Mouse (Mus musculus) c-Kit-positive CD71-negative TER-119-negative erythroid progenitor cells, embryonic 14.5 days (primary cell): ENCODE results near the gene Lin37.

Experiments used
- DNase-seq: peaks from one replicate; pipeline ENCODE4 v3.0.0-alpha.2; 2013; ENCODE audit warnings: low read depth

The Lin37 gene

GRCm38 (mm10) chr7:30586455-30587020, 26.9 kb upstream of the Lin37 start:
- no peak for DNase-seq

DNA sequence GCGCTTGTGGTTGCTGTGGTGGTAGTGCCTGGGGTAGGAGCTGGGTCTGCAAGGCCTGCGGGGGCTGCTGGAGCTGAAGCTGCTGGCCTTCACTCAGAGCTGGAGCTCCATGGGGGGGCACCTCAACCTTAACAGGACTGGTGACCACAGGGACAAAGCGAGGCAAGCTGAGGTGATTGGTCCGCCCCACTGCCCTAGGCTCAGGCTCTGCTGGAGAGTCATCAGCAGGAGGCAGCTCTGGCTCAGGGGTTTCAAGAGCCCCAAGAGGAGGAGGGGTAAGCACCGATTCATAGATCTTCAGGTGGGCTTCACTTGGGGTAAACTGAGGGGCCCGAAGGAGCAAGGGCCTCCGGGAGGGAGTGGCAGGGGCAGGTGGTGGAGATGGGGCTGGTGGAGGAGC, 25.5 kb upstream of the Lin37 start:
- no peak for DNase-seq

DNA sequence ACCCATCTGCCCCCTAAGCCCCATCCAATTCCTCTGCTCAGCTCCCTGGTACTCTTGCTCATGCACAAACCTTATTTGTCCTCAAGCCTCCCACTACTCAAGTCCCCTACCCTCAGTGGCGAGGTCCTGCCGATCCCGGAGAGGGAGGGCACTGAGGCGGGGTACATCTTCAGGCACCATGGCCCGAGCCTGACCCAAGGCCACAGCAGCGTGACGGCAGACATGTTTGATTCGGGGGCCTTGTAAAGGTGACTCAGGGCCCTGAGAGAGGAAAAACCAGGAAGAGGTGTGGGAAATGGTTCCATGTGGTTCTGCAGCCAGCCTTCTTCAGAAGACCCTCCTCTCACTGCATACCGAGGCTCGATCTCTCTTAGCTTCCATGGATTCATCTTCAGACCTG, 24.7 kb upstream of the Lin37 start:
- DNase-seq = no peak

DNA sequence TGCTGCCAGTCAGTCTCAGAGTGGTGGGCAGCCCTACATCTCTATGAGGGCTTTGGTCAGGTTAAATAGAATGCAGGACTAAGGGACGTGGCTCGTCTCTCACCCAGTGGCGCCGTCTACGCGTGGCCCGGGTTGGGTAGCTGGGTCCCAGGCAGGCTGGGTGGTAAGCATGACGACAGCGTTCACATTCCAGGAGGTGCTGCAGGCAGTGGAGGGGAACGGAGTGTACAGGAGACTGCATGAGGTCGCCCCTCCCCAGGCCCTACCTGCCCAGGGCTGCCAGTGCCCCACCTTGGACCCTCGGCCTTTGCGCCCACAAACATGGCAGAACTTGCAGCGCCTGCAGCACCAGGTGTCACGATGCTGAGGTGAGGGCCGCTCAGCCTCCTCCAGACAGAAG, 21.9 kb upstream of the Lin37 start:
- DNase-seq = no peak

GRCm38 (mm10) chr7:30579950-30580349, 20.3 kb upstream of the Lin37 start:
- no peak for DNase-seq

DNA sequence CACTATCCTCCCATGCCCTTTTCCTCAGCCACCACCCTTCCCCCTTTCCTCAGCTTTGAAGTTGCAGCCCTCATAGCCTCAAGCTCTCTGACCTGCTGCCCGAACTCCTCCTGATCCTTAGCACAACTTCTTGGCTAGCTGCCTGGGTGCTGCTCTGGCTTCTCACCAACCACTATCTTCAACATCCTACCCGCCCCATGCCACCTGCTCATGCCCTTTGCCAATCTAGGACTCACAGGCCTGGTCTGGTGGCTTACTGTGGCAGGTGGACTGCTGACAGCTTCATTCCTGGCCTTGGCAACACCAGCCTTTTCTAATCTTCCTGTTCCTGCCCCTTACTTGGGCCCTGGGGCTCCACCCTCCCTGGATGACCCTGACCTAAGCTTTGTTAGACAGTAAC, 13.3 kb upstream of the Lin37 start:
- DNase-seq = no peak

GRCm38 (mm10) chr7:30572389-30572788, 12.8 kb upstream of the Lin37 start:
- no peak for DNase-seq

DNA sequence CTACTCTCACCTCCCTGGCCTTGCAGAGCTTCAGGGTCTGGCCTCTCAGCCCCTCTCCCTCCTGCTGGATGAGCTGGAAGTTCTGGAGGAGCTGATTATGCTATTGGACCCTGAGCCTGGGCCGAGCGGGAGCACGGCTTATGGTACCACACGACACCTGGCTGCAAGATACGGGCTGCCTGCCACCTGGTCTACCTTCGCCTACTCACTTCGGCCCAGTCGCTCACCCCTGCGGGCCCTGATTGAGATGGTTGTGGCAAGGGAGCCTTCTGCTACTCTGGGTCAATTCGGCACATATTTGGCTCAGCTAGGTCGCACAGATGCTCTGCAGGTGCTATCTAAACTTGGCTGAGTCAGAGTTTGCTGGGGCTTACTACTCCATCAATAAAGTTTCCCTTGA, 7.9 kb upstream of the Lin37 start:
- no peak for DNase-seq

DNA sequence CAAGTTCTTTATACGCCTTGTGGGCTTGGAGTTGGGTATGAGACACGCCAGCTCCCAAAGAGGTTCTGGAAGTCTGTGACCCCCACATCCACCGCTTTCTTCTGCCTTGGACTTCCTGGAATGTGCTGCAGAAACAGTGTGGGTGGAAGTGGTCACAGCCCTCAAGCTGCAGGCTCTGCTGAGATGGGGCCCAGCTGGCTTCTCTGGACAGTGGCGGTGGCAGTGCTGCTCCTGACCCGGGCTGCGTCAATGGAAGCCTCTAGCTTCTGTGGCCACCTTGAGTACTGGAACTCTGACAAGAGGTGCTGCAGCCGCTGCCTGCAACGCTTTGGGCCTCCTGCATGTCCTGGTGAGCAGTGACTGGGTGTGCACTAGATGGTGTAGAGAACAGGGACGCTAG, 6.4 kb upstream of the Lin37 start:
- DNase-seq = no peak

DNA sequence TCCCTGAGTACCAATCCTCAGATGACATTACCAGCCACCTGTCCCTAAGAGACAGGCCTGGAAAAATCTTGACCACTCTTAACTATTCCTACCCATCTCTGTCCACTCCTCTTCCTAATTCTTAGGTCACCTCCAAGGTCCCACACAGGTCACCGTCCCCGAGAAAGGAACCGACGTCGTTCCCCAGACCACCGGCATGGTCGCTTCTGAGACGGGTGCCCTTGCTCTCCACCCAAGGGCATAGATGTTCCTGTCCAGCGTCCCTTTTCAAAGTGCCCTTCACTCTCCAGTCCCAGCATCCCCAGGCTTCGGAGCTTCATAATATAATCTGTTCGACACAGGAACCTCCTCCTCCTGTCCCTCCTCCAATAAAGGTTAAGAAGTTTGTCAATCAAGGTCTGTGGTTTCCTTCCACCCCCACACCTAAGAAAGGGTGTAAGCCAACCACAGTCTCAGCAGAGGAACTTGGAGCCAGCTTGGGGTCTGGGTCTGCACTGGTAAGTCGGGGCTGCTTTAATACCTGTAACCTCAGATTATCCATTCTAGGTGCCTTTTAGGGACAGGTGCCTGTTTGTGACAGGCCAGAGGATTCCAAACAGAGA, 5.4 kb upstream of the Lin37 start, which contains the start of gene Igflr1:
TSS of gene Igflr1 (plus strand) at position 458 of the 602 bp plus-strand sequence.
- no peak for DNase-seq

DNA sequence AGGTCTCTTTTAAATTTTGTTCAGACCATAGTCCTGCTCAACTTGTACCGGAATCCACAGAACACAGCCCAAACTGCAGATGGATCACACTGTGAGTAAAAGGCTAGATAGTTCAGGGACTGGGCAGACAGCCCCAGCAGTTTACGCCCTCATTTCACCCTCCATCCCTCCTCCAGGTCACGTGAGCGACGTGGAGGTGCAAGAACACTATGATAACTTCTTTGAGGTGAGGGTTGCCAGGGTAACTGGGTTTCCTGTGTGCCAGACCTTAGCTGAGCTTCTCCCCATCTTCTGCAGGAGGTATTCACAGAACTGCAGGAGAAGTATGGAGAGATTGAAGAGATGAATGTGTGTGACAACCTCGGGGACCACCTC, 4.3 kb upstream of the Lin37 start:
- no peak for DNase-seq

DNA sequence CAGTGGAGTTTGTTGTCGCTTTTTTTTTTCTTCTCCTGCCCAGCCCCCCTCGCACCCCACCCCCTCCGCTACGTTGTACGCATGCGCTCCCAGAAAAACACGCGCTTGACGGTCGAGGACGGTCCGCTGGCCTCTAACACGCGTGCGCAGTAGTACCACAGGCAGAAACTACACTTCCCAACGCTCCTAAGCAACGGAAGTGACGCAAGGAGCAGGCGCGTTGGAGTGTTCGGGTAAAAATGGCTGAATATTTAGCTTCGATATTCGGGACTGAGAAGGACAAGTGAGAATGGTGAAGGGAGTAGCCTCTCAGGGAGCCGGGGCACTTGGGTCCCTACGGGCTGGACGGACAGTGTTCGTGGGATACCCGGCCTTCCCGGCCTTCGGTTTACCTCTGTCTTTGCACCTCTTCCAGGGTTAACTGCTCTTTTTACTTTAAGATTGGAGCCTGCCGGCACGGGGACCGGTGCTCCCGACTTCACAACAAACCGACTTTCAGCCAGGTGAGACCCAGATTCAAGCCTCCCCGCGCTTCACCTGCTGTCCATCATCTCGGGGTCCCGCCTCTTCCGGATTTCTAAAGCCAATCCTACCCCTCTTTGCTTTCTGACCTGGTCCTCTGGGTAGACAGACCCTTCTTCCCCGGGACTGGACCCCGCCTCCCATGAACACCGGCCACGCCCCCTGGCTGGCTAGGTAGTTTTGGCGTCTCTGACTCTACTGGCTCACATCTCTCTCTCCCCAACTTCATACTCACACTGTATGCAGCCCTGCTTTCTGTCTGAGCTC, 3.7 kb upstream of the Lin37 start, which contains the start of the genes U2af1l4, Gm49396 and Psenen:
TSS of gene U2af1l4 (plus strand) at position 185 of the 789 bp plus-strand sequence.
TSS of gene Gm49396 (plus strand) at position 228 of the 789 bp plus-strand sequence.
TSS of gene Psenen (minus strand) at position 511 of the 789 bp plus-strand sequence.
- DNase-seq = peak; percentile 97

GRCm38 (mm10) chr7:30562526-30563116, 3.0 kb upstream of the Lin37 start:
- peak; percentile 20 for DNase-seq

DNA sequence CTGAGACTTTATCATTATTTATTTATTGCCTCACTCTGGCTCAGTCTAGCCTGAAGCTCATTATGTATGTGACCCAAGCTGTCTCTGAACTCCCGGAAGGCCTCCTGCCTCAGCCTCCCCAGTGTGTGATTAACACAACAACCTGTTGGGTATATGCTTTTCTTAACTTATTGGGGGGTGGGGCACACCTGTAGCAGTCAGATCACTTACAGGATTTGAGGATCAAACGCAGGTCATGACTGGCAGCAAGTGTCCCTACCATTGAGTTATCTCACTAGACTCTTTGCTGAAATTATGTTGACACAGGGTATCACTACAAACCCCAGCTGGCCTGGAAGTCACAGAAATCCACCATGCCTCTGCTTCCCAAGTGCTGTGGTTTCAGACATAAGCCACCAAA, 658 bp upstream of the Lin37 start:
- no peak for DNase-seq

GRCm38 (mm10) chr7:30558656-30559442, 789 bp downstream of the Lin37 start:
- peak; percentile 12 for DNase-seq

DNA sequence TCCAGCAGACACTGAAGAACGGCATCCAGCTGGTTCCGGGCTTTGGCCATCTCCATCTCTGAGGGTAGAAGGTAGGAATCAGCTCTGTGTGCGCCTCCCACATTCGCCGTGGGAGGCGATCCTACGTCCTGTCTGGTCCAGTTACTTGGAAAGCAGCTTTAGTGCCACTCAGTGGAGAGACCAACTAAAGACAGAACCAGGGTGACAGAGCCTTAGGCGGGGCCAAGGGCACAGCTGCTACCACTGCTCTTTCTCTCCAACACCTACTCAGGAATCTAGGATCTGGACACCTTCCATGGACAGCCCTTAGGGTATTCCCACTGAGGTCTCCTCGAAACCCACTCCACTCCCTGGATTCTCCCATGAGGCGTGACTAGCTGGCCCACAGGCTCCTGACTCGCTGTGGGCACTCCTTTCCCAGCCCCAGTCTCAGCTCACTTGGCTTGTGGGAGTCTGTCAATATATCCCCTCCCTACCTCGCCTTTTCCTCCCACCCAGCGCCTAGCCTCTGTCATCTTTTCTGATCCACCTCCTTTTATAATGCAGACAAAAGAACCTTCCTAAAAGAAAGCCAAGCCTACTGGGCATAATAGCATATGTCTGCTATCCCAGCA, 1.6 kb downstream of the Lin37 start:
- DNase-seq = no peak

- DNase-seq = peak; percentile 46
Measured at GRCm38 (mm10) chr7:30556894-30557536, 2.6 kb downstream of the Lin37 start.

DNA sequence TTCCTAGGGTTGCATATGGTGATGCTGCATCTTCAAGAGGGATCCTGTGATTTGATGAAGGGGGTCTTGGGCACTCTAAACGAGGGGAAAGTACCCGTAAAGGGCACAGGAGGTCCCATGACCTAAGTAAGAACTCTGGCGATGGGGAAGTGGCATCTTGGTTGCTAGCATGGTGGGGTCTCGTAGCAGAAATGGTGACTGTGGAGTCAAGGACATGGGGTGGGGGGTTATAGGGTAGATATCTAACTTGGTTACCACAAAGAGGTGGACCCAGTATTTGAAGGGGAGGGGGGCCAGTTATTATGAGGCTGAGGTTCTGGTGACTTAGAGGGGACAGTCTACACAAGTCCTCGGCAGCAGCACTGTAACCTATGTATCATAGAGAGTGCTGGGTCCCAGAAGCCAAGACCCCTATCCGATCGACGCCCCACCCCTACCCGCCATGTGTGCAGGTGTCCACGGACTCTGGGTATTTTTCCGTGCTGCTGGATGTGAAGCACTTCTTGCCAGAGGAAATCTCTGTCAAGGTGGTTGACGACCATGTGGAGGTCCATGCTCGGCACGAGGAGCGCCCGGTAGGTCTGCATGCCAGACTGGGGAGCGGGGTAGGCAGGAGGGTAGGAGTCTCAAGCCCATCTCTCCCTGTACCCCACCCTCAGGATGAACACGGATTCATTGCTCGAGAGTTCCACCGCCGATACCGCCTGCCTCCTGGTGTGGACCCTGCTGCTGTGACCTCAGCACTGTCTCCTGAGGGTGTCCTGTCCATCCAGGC, 5.6 kb downstream of the Lin37 start:
- DNase-seq = no peak

- DNase-seq = no peak
Measured at GRCm38 (mm10) chr7:30553021-30553589, 6.5 kb downstream of the Lin37 start.
